Mouse (Mus musculus): Measurements from ENCODE around the gene E330021D16Rik.

DNA sequence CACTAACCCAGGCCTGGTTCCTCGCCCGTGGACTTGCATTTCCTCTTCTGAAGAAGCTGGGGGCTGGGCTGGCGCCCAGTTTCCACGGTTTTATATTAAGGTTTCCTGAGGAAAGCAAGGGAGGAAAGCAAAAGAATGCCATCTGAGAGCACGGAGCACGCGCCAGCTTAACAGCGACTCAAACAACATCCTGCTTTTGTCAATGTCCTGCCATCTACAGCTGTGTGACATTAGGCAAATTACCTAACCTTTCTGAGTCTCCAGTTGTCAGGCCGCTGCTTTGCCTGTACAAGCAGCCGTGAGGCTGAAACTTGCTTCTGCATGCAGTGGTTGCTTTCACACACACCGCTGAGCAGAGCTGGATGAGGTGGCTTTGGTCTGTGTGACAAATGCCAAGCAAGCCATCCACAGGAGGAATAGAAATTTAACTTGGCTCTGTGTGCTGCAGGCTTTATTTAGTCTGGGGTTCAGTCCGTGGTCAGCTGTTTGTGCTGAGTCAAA, 48.8 kb upstream of the E330021D16Rik start:
- no peak for TF ChIP-seq CTCF (IDR thresholded peaks at IDR 0.05; ENCODE audit: low read depth, low read length)
- TF ChIP-seq POLR2AphosphoS5 (IDR thresholded peaks at IDR 0.05; ENCODE audit: insufficient replicate concordance, low read depth, low read length), result no peak
- no peak for TF ChIP-seq GATA1 (IDR thresholded peaks at IDR 0.05; ENCODE audit: borderline replicate concordance, low read length)

Data from G1E (cell line).